In the genomic region with DNA sequence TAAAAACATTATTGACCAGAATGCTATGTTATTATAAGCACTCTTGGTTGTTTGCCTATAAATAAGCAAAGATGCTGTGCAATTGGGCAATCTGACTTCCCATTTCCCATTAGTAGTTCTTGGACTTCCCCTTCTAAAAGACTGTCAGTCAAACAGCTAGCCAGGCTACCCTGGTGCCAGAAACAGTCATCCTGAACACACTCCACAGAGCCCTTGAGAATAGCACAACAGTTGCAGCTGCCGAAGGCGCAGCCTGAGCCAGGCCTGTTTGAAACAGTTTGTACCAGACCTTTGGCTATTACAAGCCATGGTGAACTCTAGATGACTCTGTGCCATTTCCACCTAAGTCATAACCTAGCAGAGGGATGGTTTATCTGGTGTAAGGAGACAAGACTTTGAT, we compare ENCODE assay signal across 22 mouse cellular contexts.
DNase-seq lines count a peak whose midpoint lies in the region; ATAC-seq and TF ChIP-seq lines count a peak whose summit lies in the region.
"Had no signal": no experiment of that assay in that cellular context is flagged by ENCODE, and none has a peak within 500 bp of the region (broad histone marks: within the 10 kb centered on the region; RNA-seq: fewer than 3 reads in every experiment).

No protein-coding gene starts in this region.

- peak overlapping the region; percentile 11 for H3K27ac ChIP-seq in heart, adult 2 months
- no peak overlapping the region for H3K27ac ChIP-seq in heart, embryonic 10.5 days
- no peak overlapping the region for H3K27ac ChIP-seq in midbrain, embryonic 16.5 days (ENCODE audit: low read length)
- H3K27ac ChIP-seq: forebrain, embryonic 10.5 days; hindbrain, embryonic 13.5 days; left cerebral cortex, adult 2 months; macrophage; neural tube, embryonic 12.5 days had no signal

- no peak for TF ChIP-seq POLR2A in heart, adult 2 months (IDR thresholded peaks at IDR 0.05; ENCODE audit: insufficient read depth, low read depth, low read length)

- H3K4me2 ChIP-seq in midbrain, embryonic 16.5 days (ENCODE audit: low read length) = no peak overlapping the region
- H3K4me2 ChIP-seq: hindbrain, embryonic 13.5 days; midbrain, embryonic 11.5 days; neural tube, embryonic 12.5 days had no signal

- H3K4me1 ChIP-seq in heart, adult 2 months (ENCODE audit: control insufficient read depth, insufficient read depth, low read length) = peaks cover 9% of the 10 kb centered on the region
- no peaks in the 10 kb centered on the region for H3K4me1 ChIP-seq in heart, embryonic 10.5 days
- H3K4me1 ChIP-seq in midbrain, embryonic 16.5 days (ENCODE audit: control insufficient read depth, insufficient read depth, low read length) = no peaks in the 10 kb centered on the region
- H3K4me1 ChIP-seq: forebrain, embryonic 10.5 days; neural tube, embryonic 12.5 days had no signal

- H3K9me3 ChIP-seq in heart, embryonic 10.5 days = no peaks in the 10 kb centered on the region
- H3K9me3 ChIP-seq in midbrain, embryonic 16.5 days (replicated peaks; ENCODE audit: control insufficient read depth, low read length, poor library complexity, severe bottlenecking) = no peaks in the 10 kb centered on the region; the same call in 1 of the 2 replicates
- H3K9me3 ChIP-seq: forebrain, embryonic 10.5 days; hindbrain, embryonic 13.5 days; neural tube, embryonic 12.5 days had no signal

- no peak for TF ChIP-seq CTCF in heart, adult 2 months (IDR thresholded peaks at IDR 0.05)

- H3K79me2 ChIP-seq in heart, adult 2 months (replicated peaks; ENCODE audit: control insufficient read depth, insufficient read depth, low read length) = no peaks in the 10 kb centered on the region

- no peak overlapping the region for H3K9ac ChIP-seq in heart, adult 2 months (ENCODE audit: low read depth, low read length)
- no peak overlapping the region for H3K9ac ChIP-seq in midbrain, embryonic 16.5 days (ENCODE audit: low read depth, low read length)
- H3K9ac ChIP-seq: hindbrain, embryonic 13.5 days; neural tube, embryonic 12.5 days had no signal

- no peak overlapping the region for H3K4me3 ChIP-seq in heart, adult 2 months
- no peak overlapping the region for H3K4me3 ChIP-seq in heart, embryonic 10.5 days
- H3K4me3 ChIP-seq in midbrain, embryonic 16.5 days (ENCODE audit: low read depth, low read length) = no peak overlapping the region
- H3K4me3 ChIP-seq: forebrain, embryonic 10.5 days; hindbrain, embryonic 13.5 days; left cerebral cortex, adult 2 months; neural tube, embryonic 12.5 days had no signal

- 71% methylated on average over 2 of the region's 2 CpGs for WGBS in heart, adult 2 months
- WGBS in heart, embryonic 10.5 days = 86% methylated on average over 2 of the region's 2 CpGs
- WGBS in midbrain, embryonic 16.5 days = 94% methylated on average over 2 of the region's 2 CpGs

- no peak for ATAC-seq in midbrain, embryonic 16.5 days
- ATAC-seq: inflammation-experienced regulatory T-cells, adult 6 months had no signal

- H3K27me3 ChIP-seq in heart, adult 2 months (ENCODE audit: control insufficient read depth, insufficient read depth, low read length) = no peaks in the 10 kb centered on the region
- H3K27me3 ChIP-seq in heart, embryonic 10.5 days (ENCODE audit: insufficient read depth, poor library complexity, severe bottlenecking) = no peaks in the 10 kb centered on the region
- H3K27me3 ChIP-seq in midbrain, embryonic 16.5 days (ENCODE audit: control insufficient read depth, insufficient read depth, low read depth, low read length) = no peaks in the 10 kb centered on the region
- H3K27me3 ChIP-seq: hindbrain, embryonic 13.5 days; neural tube, embryonic 12.5 days had no signal

- TF ChIP-seq EP300 in heart, adult 2 months (IDR thresholded peaks at IDR 0.05; ENCODE audit: insufficient read depth, low read depth, low read length) = 0 out of 2 replicates have a peak, but pooled peaks have one; percentile 40

- DNase-seq in heart, adult 2 months = peak; percentile 55 to 70
- DNase-seq in heart, embryonic 10.5 days (ENCODE audit: low spot score) = no peak
- DNase-seq in adipocyte (ENCODE audit: low spot score) = peak; percentile 69
- DNase-seq in gastrocnemius, adult 8-10 months (ENCODE audit: low spot score in 2 of 2) = peak; percentile 53 to 54
- DNase-seq in heart, postnatal 10 days = peak; percentile 59
- no peak for DNase-seq in cerebellum, postnatal 14 days
- DNase-seq: adrenal gland, postnatal 10 days; cerebellum, adult 11 months; cerebellum, postnatal 25 days; kidney, adult 9 months; layer of hippocampus, adult 9-11 months; left cerebral cortex, postnatal 4 days; liver; thymus, postnatal 36 days had no signal

- intact Hi-C loops in heart, adult 2 months (cut with DNase I) = no loop called here
- intact Hi-C loops in heart, postnatal 10 days (cut with DNase I) = no loop called here

- H3K36me3 ChIP-seq in heart, adult 2 months (ENCODE audit: control insufficient read depth, insufficient read depth, low read length) = no peaks in the 10 kb centered on the region
- no peaks in the 10 kb centered on the region for H3K36me3 ChIP-seq in heart, embryonic 10.5 days
- H3K36me3 ChIP-seq in midbrain, embryonic 16.5 days (ENCODE audit: control insufficient read depth, insufficient read depth, low read length) = no peaks in the 10 kb centered on the region
- H3K36me3 ChIP-seq: forebrain, embryonic 10.5 days; hindbrain, embryonic 13.5 days; neural tube, embryonic 12.5 days had no signal

Comparison
In these comparisons a context has a peak if more than half of its experiments do, and no peak if none do; other contexts are left out.
1. DNase-seq: peak in heart, adult 2 months (2 of 2), adipocyte (single experiment), gastrocnemius, adult 8-10 months (2 of 2) and heart, postnatal 10 days (2 of 2); none in heart, embryonic 10.5 days (single experiment) and cerebellum, postnatal 14 days (0 of 2).